Mouse (Mus musculus) brain, embryonic 14.5 days (tissue): ENCODE results near the gene Vps13a. TPM values are rescaled to one million over a fixed set of nuclear protein-coding genes. Genes with fewer than 3 reads are reported as not detected.

Experiments used
- DNase-seq: peaks from one replicate; pipeline ENCODE4 v3.0.0-alpha.2; 2011; ENCODE audit warnings: low read depth
- CTCF ChIP-seq: fragments of 200-500 bp; IDR thresholded peaks from 2 replicates; pipeline ENCODE4 v1.5.1; 2012; ENCODE audit warnings: inconsistent platforms, mild to moderate bottlenecking, moderate library complexity, borderline replicate concordance; ENCODE audit not compliant: insufficient read depth, insufficient read length; ENCODE audit errors: extremely low read depth
- POLR2A ChIP-seq: fragments of 200-500 bp; IDR thresholded peaks from 2 replicates; pipeline ENCODE4 v1.6.1; 2012; ENCODE audit warnings: mild to moderate bottlenecking, inconsistent platforms, borderline replicate concordance; ENCODE audit not compliant: poor library complexity, insufficient read depth, insufficient read length, severe bottlenecking; ENCODE audit errors: extremely low read depth
- polyA plus RNA-seq: library from polyadenylated mRNA; depleted of rRNA; stranded (reverse); fragments of >200 nt; gene quantifications from 2 replicates; pipeline ENCODE4 v1.2.3, GENCODE M21; 2012

The Vps13a gene
- polyA plus RNA-seq, 1 experiment: 12.5 TPM

DNA sequence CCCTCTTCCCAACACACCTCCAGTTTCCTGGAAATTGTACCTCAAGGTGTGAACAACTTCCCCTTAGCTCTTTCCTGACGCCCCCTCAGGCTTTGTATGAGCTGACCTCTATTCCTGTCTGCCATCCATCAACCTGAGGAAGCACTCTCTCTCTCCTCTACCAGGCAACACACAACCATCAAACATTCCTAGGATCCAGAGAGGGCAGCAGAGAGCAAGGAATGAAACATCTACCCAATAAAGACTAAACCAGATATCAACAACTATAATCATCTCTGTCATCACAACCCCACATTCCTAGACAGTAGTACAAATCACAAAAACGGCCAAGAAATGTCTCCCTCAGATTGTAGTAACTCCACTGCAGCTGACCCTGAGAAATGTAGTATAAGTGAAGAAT is 52.0 kb downstream of the Vps13a start:
- TF ChIP-seq POLR2A (no peak), CTCF (no peak)
- no peak for DNase-seq

DNA sequence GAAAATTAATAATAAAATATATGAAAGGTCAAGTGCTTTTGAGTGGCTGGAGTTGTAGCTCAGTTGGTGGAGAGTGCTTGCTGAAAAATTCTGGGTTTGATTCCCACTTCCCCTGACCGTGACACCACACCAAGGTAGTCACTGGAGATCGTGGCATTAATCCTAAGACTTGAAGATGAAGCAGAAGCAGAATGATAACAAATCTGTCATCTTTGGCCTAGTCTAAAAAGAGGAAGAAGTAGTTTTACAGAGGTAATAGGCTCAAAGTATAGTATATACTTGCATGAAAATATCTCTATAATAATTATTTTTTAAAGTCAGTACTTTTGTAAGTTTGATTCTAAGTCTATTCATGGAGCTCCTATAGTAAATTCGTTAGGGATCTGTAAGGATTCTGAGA is 65.5 kb downstream of the Vps13a start:
- no peak for DNase-seq
- TF ChIP-seq CTCF (no peak), POLR2A (no peak)

DNA sequence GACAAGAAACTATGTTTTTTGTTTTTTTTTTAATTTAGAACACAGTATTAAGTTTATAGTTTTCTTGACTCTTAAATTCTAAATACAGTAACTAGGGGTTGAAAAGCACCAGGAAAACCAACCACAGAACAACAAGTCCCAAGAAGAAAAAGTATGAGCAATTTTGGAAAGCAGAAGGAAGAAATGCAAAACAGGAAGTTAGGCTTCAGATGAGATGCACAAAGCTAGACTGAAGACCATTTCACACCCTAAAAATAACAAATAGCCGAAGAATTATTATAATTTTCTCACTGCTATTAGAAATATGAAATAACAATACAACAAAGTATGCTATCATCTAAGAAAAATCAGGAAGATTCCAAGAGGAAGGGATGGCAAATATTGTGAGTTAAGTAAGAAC is 78.9 kb downstream of the Vps13a start:
- no peak for DNase-seq
- TF ChIP-seq POLR2A (no peak), CTCF (no peak)

DNA sequence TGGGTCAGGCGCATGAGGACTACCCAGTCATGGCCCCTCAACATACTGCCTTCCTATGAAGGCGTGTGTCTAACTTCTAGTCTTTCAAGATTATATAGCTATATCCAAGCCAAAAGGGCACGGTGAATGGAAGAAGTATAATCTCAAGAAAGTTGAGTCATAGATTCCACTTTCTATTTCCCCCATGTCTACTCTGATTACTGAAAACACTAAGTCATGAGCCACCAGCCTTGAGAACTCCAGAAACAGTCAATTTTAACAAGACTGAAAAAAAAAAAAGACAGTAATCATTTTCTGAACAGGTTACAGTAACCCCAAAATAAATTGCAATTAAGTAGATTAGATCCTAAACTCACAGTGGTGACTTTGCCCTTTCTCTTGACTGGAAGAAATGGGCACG is 95.8 kb downstream of the Vps13a start:
- TF ChIP-seq POLR2A (no peak), CTCF (no peak)
- no peak for DNase-seq

DNA sequence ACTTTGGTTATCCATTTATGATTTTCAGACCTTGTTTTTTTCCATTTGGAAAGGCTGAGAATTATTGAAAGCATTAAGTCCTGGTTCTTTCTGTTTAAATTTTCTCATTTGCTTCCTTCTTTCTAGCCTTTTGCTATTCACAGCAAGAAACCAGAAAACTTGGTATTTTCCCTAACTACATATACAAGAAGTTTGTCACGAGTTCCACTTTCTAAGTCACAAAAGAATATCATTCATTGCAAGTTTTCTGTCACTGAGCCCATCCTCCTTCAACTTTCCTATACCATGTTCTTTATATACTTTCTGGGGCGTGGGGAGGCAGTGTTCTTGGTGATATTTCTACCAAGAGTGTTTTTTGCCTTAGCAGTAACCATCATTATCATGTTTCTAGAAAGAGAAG is 96.5 kb downstream of the Vps13a start:
- TF ChIP-seq POLR2A: no peak
- no peak for TF ChIP-seq CTCF
- DNase-seq: no peak

DNA sequence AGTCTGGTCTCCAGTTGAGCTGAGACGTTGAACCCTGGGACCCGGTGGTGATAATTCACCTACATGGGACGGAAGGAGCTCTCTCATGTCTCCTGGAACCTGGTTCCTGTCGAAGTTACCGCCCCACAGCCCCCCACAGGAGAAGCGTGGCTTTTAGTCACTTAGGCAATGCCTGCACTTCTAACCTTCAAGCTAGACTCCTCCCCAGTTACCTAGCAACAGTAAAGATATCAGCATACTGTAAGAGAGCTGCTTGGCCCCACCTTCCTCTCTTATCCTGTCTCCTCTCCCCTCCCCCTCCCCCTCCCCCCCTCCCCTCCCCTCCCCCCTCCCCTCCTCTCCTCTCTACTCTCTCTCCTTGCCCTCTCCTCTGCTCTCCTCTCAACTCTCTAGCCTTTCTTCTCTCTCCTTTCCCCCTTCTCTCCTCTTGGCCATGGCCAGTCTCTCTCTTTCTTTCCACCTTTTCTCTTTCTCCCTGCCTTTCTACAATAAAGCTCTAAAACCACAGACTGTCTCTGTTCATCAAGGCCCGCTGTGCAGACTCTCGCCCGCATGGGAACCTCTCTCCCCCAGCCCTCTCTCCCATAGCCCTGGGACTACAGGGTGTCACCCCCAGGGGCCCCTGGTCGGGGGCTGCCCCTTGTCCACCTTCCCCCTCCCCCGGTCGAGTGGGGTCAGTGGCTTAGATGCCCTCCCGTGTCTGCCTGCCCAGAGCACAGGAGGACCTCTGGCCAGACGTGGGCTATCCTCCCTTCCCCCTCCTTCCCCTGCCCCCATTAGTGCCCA is 154.9 kb downstream of the Vps13a start:
- DNase-seq: no peak
- no peak for TF ChIP-seq POLR2A
- no peak for TF ChIP-seq CTCF

DNA sequence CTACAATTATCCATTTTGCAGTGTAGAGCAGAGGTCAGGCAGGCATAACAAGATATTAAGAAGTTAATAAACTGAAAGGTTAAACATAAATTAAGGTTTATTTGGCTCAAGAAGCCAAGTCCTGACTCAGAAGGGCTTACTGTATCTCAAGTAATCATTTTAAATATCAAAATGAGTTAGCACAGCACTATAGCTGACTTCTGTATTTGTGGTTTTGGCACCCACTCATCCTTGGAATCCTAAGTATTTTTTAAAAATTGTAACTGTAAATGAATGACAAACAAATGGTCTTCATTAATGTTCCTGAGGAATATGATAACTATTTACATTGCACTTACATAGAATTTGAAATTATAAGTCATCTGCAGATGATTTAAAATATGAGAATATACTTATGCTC is 155.7 kb downstream of the Vps13a start:
- no peak for DNase-seq
- TF ChIP-seq CTCF (no peak), POLR2A (no peak)

DNA sequence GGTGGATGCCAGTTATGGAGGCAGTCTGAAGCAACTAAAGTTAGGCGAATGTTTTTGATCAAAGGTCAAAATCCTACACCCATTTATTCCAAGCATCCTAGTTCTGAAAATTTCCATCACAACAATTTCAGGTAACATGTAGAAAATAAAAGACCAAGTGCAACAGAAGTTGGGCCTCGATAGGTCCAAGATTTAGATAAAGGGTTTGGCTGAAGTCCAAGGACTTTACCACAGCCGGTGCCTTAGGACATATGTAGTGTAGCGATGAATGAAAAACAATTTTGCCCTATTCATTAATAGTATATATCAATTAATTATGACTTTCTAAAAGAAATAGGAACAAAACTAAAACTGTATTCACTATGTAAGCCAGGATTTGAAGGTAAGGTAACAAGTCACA is 157.6 kb downstream of the Vps13a start:
- TF ChIP-seq POLR2A: no peak
- no peak for TF ChIP-seq CTCF
- DNase-seq: no peak

DNA sequence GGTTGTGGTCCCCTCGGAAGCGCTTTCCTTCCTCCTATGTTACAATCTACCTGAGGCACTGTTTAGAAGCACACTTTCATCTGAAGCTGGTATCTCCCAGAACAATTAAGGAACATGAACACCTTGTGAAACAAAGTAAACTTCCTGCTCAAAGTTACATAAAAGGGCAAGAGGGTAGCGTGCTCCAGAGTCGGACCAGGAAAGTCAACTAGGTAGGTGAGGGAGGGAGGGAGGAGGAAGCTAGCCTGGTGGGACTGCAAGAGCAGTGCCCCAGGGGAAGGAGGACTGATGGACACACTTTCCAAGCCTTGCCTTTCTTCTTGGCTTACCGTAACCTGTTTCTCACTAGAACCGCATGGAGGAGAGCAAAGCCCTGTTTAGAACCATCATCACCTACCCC is 173.1 kb downstream of the Vps13a start:
- DNase-seq: no peak
- TF ChIP-seq POLR2A (no peak), CTCF (no peak)

DNA sequence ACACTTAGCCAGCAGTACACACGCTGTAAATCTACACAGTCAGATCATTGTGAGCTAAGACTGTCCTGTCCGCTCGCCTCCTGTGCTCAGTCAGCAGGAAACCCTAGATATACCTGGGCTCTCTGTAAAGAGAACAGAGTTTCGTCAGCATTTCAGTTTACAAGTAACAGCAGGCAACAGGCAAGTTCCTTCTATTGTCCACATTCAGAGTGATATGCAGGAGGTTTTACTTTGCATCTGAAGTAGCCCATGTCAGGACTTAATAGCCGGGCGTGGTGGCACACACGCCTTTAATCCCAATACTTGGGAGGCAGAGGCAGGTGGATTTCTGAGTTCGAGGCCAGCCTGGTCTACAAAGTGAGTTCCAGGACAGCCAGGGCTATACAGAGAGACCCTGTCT is 178.7 kb downstream of the Vps13a start:
- no peak for TF ChIP-seq CTCF
- no peak for TF ChIP-seq POLR2A
- DNase-seq: no peak

DNA sequence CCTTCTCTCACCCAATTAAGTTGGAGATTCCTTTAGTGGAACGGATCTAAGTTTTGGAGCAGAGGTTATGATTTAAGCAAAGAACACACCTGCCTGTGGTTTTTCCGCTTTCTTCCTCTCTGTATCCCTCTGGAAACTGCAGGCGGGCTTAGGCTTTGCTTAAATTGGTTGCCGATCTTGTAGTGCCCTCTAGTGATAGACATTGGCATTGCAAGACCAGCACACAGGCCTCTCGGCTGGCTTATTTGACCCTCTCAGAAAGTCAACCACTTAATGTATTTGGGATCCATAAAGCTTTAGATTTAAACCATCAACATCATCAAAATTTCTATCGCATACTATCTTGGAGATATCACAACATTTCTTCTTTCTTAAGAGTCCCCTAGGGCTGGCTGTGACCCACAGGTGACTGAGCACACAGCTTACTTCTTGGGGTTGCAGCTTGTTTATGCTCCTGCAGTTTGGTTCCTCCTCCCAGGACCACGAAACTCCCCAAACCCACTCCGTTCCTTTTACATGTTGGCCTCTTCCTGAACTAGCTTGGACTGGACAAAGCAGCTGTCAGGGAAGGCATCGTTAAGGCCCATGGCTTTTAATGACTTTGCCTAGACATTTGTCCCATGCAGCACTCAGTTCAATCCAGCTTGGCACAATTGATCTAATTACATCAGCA is 181.3 kb downstream of the Vps13a start:
- TF ChIP-seq POLR2A (no peak), CTCF (peak; percentile 93)

DNA sequence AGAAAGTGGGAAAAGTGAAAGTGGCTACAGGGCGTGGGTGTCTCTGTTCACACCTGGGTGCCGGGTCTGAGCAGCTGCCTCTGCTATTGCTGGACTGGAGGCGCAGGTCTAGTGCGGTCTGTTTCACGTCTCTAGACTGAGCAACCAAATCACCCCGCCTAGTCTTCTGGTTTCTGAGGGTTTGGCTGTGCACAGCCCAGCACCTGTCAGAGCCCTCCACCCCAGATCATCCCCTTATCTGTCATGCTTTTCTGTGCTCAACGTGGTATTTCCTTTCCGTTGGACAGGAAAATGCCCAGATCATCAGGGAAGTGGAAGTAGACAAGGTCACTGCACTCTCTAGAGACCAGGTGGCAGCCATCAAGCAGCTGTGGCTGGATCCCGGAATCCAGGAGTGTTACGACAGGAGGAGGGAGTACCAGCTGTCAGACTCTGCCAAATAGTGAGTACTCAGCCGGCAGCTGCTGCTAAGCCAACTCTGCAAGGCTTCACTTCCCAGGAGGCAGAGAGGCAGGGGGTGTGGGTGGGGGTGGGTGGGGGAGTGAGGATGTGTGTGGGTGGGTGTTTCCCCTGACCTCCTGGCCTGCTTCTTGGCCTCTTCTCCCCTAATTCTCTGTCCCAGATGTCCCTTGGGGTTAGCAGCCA is 182.0 kb downstream of the Vps13a start:
- peak; percentile 43 for DNase-seq
- TF ChIP-seq CTCF (no peak), POLR2A (no peak)

More for the DNA sequence above, 181.3 kb downstream of the Vps13a start:
- peak; percentile 89 for DNase-seq

DNA sequence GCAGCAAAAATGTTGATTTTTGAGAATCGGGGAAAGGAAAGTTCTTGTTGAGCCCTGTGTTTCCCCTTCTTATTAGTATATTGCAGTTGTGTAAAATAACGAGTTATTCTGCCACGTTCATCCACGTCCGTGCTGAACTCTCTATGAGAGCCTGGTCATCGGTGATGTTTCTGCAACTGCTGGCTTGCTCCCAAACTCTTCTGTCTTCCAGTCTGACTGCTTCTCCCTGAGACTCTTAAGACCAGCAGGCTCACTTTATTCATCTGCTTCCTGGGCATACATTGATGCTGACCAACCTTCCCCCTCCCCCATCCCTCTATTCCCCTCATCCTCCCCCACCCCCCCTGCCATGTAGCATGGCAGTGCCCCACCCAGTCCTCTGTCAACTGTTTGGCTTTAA is 183.5 kb downstream of the Vps13a start:
- no peak for DNase-seq
- TF ChIP-seq CTCF: no peak
- TF ChIP-seq POLR2A: no peak

DNA sequence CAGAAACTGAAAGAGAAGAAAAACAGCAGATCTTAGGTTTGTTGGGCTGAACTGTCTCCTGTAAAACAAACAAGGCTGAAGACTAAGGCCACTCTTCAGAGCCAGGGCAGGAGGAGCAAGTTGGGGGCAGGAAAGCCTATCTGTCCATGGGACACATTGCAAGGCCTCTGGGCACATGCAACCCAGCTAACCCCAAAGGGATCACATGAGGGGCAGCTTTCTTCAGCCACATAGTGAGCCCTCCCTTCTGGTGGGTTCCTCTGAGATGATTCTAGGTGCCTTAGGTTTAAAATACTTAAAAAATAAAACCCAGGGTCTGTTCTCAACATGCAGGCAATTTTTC is 186.8 kb downstream of the Vps13a start:
- TF ChIP-seq CTCF (no peak), POLR2A (no peak)
- no peak for DNase-seq

DNA sequence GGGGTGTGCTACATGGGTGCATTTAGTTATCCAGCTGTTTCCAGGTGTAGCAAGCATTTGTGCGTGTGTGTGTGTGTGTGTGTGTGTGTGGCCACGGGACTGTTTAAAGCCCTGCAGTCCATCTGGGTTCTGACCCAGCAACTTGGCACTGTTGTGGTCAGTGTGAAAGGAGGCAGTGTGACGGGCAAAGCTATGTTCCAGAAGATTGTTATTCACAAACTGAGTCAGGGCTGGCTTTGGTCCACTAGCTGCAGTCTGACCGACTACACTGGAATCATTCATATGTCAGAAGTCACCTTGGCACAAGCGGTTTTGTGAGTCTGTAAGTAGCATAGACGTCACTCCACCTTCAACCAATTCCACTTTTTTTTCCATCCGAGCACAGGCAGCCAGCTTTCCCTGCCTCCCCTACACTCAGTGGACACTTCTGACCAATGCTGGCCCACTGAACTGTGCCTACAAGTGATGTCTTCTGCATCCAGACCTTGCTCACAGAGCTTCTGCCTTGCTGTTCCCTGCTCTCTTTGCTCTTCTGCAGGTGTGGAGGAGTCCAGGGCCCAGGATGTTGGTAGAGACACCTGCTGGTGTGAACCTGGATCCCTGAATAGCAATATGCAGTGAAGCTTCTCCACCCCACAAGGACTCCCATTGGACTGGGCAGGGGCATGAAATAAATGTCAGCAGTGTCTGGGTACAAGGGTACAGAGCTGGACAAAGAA is 187.3 kb downstream of the Vps13a start:
- no peak for DNase-seq
- TF ChIP-seq CTCF (no peak), POLR2A (no peak)
